ENCODE assay signal across 25 mouse cellular contexts in genomic region chr13:89371253-89371652, GRCm38 (mm10).
A peak's percentile ranks its signal among the peaks of the same experiment; 100 is the strongest.
DNase-seq lines count a peak whose midpoint lies in the region; ATAC-seq and TF ChIP-seq lines count a peak whose summit lies in the region.
"Had no signal": no experiment of that assay in that cellular context is flagged by ENCODE, and none has a peak within 500 bp of the region (broad histone marks: within the 10 kb centered on the region; RNA-seq: fewer than 3 reads in every experiment).

No protein-coding gene starts in this region.

- TF ChIP-seq CTCF in hindbrain, postnatal 0 days (IDR thresholded peaks at IDR 0.05; ENCODE audit: low read depth), result no peak

- H3K4me1 ChIP-seq in hindbrain, embryonic 11.5 days (replicated peaks; ENCODE audit: control insufficient read depth, insufficient read depth, low read length), result no peaks in the 10 kb centered on the region
- no peaks in the 10 kb centered on the region for H3K4me1 ChIP-seq in hindbrain, embryonic 16.5 days (ENCODE audit: control insufficient read depth, insufficient read depth, low read depth, low read length)
- no peaks in the 10 kb centered on the region for H3K4me1 ChIP-seq in hindbrain, embryonic 13.5 days (replicated peaks)
- no peaks in the 10 kb centered on the region for H3K4me1 ChIP-seq in hindbrain, postnatal 0 days (ENCODE audit: insufficient read depth, low read length)
- H3K4me1 ChIP-seq in neural tube, embryonic 13.5 days (replicated peaks), result no peaks in the 10 kb centered on the region; the same call in 1 of the 2 replicates
- H3K4me1 ChIP-seq: embryonic facial prominence, embryonic 10.5 days; embryonic facial prominence, embryonic 12.5 days; forebrain, embryonic 13.5 days had no signal

- no peaks in the 10 kb centered on the region for H3K36me3 ChIP-seq in hindbrain, embryonic 11.5 days (ENCODE audit: control insufficient read depth, insufficient read depth, low read length)
- H3K36me3 ChIP-seq in hindbrain, embryonic 16.5 days (ENCODE audit: control insufficient read depth, insufficient read depth, low read length), result no peaks in the 10 kb centered on the region
- H3K36me3 ChIP-seq in hindbrain, embryonic 13.5 days, result no peaks in the 10 kb centered on the region
- no peaks in the 10 kb centered on the region for H3K36me3 ChIP-seq in hindbrain, postnatal 0 days (ENCODE audit: insufficient read depth, low read length)
- H3K36me3 ChIP-seq in neural tube, embryonic 13.5 days, result no peaks in the 10 kb centered on the region
- H3K36me3 ChIP-seq: embryonic facial prominence, embryonic 10.5 days; embryonic facial prominence, embryonic 12.5 days; G1E had no signal

- no peak overlapping the region for H3K4me3 ChIP-seq in hindbrain, embryonic 11.5 days (ENCODE audit: low read depth, low read length)
- no peak overlapping the region for H3K4me3 ChIP-seq in hindbrain, embryonic 16.5 days (ENCODE audit: low read length)
- H3K4me3 ChIP-seq in hindbrain, embryonic 13.5 days, result no peak overlapping the region
- H3K4me3 ChIP-seq in hindbrain, postnatal 0 days (ENCODE audit: low read length), result no peak overlapping the region
- H3K4me3 ChIP-seq in neural tube, embryonic 13.5 days, result no peak overlapping the region
- H3K4me3 ChIP-seq: embryonic facial prominence, embryonic 10.5 days; embryonic facial prominence, embryonic 12.5 days; forebrain, embryonic 13.5 days had no signal

- no peaks in the 10 kb centered on the region for H3K9me3 ChIP-seq in hindbrain, embryonic 11.5 days (ENCODE audit: control insufficient read depth, low read length)
- no peaks in the 10 kb centered on the region for H3K9me3 ChIP-seq in hindbrain, embryonic 16.5 days (ENCODE audit: control insufficient read depth, low read length)
- no peaks in the 10 kb centered on the region for H3K9me3 ChIP-seq in hindbrain, embryonic 13.5 days
- H3K9me3 ChIP-seq in hindbrain, postnatal 0 days (ENCODE audit: low read length), result no peaks in the 10 kb centered on the region
- no peaks in the 10 kb centered on the region for H3K9me3 ChIP-seq in neural tube, embryonic 13.5 days
- H3K9me3 ChIP-seq: embryonic facial prominence, embryonic 10.5 days; embryonic facial prominence, embryonic 12.5 days; forebrain, embryonic 13.5 days; G1E had no signal

- H3K27me3 ChIP-seq in hindbrain, embryonic 11.5 days (ENCODE audit: control insufficient read depth, insufficient read depth, low read length), result no peaks in the 10 kb centered on the region
- H3K27me3 ChIP-seq in hindbrain, embryonic 16.5 days (replicated peaks; ENCODE audit: control insufficient read depth, insufficient read depth, low read length), result no peaks in the 10 kb centered on the region
- H3K27me3 ChIP-seq in hindbrain, embryonic 13.5 days, result no peaks in the 10 kb centered on the region
- H3K27me3 ChIP-seq in hindbrain, postnatal 0 days (ENCODE audit: insufficient read depth, low read length), result no peaks in the 10 kb centered on the region
- H3K27me3 ChIP-seq in neural tube, embryonic 13.5 days, result no peaks in the 10 kb centered on the region
- H3K27me3 ChIP-seq: CH12.LX; embryonic facial prominence, embryonic 12.5 days; forebrain, embryonic 13.5 days; Patski had no signal

- no peak overlapping the region for H3K27ac ChIP-seq in hindbrain, embryonic 11.5 days (ENCODE audit: low read depth, low read length)
- H3K27ac ChIP-seq in hindbrain, embryonic 16.5 days (ENCODE audit: low read depth, low read length), result no peak overlapping the region
- H3K27ac ChIP-seq in hindbrain, embryonic 13.5 days, result no peak overlapping the region
- no peak overlapping the region for H3K27ac ChIP-seq in hindbrain, postnatal 0 days
- no peak overlapping the region for H3K27ac ChIP-seq in neural tube, embryonic 13.5 days (replicated peaks)
- H3K27ac ChIP-seq: embryonic facial prominence, embryonic 10.5 days; embryonic facial prominence, embryonic 12.5 days; forebrain, embryonic 13.5 days had no signal

- DNase-seq in hindbrain, embryonic 11.5 days (ENCODE audit: low spot score), result no peak
- no peak for DNase-seq in hindbrain, postnatal 0 days (ENCODE audit: low spot score)
- DNase-seq in neural tube, embryonic 10.5 days (ENCODE audit: extremely low spot score, low spot score), result no peak
- peak; percentile 10 for DNase-seq in retina, postnatal 1 day
- no peak for DNase-seq in left cerebral cortex, adult 18-20 months (ENCODE audit: low spot score in 2 of 2)
- DNase-seq: adrenal gland, adult 8-10 months; adrenal gland, postnatal 14 days; adrenal gland, postnatal 36 days; B cell, adult 2 months; cerebellum, adult 11-12 months; cerebellum, adult 2 months; cerebellum, adult 9-10 months; cerebellum, postnatal 10 days; cerebellum, postnatal 25 days had no signal

- no peak overlapping the region for H3K9ac ChIP-seq in hindbrain, embryonic 11.5 days (ENCODE audit: low read depth, low read length)
- no peak overlapping the region for H3K9ac ChIP-seq in hindbrain, embryonic 16.5 days (ENCODE audit: low read depth, low read length)
- no peak overlapping the region for H3K9ac ChIP-seq in hindbrain, embryonic 13.5 days
- no peak overlapping the region for H3K9ac ChIP-seq in hindbrain, postnatal 0 days (replicated peaks; ENCODE audit: low read length)
- H3K9ac ChIP-seq in neural tube, embryonic 13.5 days, result no peak overlapping the region
- H3K9ac ChIP-seq: embryonic facial prominence, embryonic 12.5 days; forebrain, embryonic 13.5 days had no signal

- H3K4me2 ChIP-seq in hindbrain, embryonic 11.5 days (replicated peaks; ENCODE audit: low read depth, low read length), result no peak overlapping the region
- no peak overlapping the region for H3K4me2 ChIP-seq in hindbrain, embryonic 16.5 days (ENCODE audit: low read length)
- H3K4me2 ChIP-seq in hindbrain, embryonic 13.5 days, result no peak overlapping the region
- H3K4me2 ChIP-seq in hindbrain, postnatal 0 days (ENCODE audit: low read depth, low read length), result no peak overlapping the region
- no peak overlapping the region for H3K4me2 ChIP-seq in neural tube, embryonic 13.5 days
- H3K4me2 ChIP-seq: embryonic facial prominence, embryonic 12.5 days; forebrain, embryonic 13.5 days had no signal

- ATAC-seq in hindbrain, embryonic 11.5 days (ENCODE audit: low FRiP score), result peak; percentile 43; the same call in 1 of the 2 replicates
- no peak for ATAC-seq in hindbrain, embryonic 16.5 days
- ATAC-seq in hindbrain, embryonic 13.5 days (ENCODE audit: low FRiP score), result 0 out of 2 replicates have a peak, but pooled peaks have one; percentile 54
- ATAC-seq in hindbrain, postnatal 0 days, result no peak
- ATAC-seq in neural tube, embryonic 13.5 days (ENCODE audit: low read depth), result 0 out of 2 replicates have a peak, but pooled peaks have one; percentile 55
- ATAC-seq: activated CD4-positive, CD25-positive, alpha-beta regulatory T cell, adult 4 months; CD4-positive, CD25-positive, alpha-beta regulatory T cell, adult 4 months; forebrain, embryonic 13.5 days; Patski had no signal

Comparison
In these comparisons a context has a peak if more than half of its experiments do, and no peak if none do; other contexts are left out.
1. ATAC-seq: peak in hindbrain, embryonic 11.5 days (single experiment), hindbrain, embryonic 13.5 days (single experiment) and neural tube, embryonic 13.5 days (single experiment); none in hindbrain, embryonic 16.5 days (single experiment) and hindbrain, postnatal 0 days (single experiment).